Mouse (Mus musculus) heart, adult 9 months (tissue): ENCODE results near the gene Magoh.

Source experiments
- DNase-seq, 2 experiments: peaks; one replicate each; pipeline ENCODE4 v3.0.0; 2022; ENCODE audit warnings: low spot score in 2 of 2

The Magoh gene

DNA sequence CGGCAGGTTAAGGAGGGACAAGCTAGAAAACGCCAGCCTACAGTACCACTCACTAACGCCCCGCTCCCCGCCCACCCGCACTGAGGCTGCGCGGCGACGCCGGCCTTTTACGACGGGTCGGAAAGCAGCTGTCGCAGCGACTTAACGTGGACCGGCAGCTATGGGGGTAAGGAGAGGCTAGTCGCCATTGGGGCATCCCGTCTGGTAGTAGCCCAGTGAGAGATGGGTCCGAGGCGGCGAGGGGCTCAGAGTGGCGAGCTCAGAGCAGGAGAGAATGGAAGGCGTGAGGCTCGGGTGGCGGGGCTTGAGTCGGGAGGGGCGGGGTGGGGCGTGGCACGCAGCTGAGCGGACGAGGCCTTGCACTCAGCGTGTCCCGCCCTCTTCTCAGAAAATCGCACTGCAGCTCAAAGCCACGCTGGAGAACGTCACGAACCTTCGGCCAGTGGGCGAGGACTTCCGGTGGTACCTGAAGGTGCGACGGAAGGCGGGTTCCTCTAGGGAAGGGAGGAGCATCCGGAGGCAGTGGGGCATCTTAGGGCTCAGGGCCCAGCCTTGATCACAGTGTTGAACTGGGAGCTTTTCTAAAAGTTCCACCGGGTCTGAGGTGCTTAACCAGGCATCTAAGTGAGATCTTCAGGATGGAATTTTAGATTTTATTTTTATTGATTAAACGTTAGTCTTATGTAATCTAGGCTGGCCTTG, 10.3 kb downstream of the Magoh start, which contains the start of gene 0610037L13Rik:
Gene 0610037L13Rik (plus strand): TSS at position 83 of the 702 bp plus-strand sequence.
- DNase-seq: peak; percentile 94

GRCm38 (mm10) chr4:107892663-107893062, 13.1 kb downstream of the Magoh start:
- DNase-seq: no peak

DNA sequence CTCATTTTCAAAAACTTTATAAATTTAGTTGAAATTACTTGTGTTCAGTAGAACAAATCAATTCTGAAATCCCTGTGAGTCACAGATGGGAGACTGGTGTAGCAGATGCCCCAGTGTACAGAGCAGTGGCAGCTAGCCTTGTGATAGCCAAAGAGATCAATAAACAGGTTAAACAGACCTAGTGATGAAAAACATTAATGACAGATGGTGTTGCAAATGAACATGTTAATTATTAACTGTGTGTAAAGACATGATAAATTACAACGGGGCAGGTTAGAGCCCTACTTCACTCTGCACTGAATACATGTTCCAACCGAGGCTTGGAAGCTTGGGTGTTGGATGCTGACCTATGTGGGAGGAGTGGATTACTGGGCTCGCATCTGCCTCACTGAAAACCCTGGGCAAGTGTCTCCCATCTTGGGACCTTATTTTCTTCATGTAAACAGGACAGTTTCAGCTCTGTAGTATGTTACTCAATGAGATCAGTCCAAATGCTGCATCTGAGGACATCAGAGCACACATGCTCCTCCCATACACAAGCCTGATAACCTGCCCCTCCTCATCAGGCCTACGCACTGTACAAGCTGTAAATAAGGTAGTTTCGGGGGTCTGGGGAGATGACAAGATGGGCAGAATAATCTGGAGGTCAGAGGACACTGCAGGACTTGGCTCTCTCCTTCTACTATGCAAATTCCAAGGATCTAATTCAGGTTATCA, 19.8 kb downstream of the Magoh start:
- no peak for DNase-seq

DNA sequence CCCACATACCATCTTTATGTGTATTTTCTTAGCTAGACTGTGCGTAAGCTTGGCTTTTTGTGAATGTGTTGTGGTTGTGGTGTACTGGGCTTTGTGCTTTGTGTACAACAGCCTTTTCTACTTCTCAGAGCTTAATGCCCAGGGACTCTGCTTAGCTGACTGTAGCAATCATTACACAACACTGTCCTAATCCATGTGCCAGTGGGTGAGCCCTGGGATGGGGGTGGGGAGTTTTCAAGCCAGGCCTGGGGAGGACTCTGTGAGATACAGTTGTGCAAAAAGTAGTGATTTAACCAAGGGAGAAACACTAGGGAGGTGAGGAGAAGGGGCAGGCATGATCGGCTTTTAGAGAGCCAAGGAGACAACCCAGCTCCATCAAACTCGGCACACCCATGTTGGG, 20.7 kb downstream of the Magoh start:
- DNase-seq: no peak

DNA sequence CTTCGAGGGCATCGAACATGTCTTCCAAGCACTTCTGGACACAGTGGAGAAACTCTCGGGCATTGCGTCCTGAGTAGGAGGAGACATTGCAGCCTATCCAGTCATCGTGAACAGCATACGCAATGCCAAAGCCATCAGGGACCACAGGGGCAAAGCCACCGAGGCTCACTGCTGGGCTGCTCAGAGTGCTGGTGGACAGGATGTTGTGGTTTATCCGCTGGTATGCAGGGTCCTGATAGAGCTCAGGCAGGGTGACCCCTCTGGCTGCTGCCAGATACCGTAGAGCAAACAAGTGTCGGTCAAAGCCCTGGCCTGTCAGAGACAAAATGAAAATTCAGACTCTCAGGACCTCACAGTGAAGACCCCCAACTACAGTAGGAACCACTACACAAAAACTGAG, 24.7 kb downstream of the Magoh start:
- no peak for DNase-seq

DNA sequence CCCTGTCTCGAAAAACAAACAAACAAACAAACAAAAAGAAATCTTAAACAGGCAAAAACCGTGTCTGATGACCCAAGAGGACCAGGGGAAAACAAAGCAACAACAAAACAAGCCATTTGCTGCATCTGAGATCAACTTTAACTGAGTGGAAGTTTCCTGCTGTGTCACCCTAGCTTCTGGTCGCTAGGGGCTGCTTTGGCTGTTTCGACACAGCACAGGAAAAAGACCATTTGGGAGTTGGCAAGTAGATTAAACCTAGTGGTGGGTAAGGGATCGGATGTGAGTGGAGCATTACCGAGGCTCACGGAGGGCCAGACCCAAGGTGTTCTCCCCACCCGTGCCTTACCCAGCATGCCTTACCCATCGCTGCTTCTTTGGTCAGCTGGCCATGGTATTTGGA, 27.0 kb downstream of the Magoh start:
- DNase-seq: no peak

DNA sequence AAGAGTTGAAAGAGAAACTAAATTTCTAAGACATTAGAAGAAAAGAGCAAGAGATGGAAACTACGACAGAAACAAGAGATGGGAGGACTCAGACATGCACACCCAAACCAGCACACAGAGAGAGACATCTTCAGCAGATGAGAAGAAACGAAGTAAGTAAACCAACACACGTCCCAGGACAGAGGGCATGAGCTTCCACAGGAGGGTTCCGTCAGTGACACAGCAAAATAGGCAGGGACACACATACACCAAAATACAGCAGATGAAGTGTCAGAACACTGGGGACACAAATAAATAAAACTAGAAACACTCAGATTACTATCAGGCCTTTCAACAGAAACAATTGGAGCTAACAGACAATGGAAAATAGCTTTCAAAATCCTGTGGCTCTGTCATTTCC, 30.5 kb downstream of the Magoh start:
- DNase-seq: no peak

DNA sequence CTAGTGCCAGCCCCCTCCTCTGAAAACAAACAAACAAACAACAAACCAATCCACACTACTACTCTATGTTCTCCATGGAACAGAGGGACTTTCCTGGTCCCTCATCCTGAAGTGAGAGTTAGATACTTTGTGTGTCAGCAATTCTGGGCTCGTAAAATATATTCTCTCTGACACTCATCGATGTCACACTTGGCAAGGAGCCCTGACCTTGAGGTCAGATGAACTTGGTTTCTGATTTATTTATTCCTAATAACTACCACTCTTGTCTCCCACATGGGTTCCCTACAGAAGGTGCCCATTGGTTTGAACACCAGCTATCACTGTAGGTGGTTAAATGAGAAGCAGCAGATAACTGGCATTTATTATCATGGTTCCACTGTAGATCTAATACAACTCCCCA, 40.8 kb downstream of the Magoh start:
- DNase-seq: no peak

DNA sequence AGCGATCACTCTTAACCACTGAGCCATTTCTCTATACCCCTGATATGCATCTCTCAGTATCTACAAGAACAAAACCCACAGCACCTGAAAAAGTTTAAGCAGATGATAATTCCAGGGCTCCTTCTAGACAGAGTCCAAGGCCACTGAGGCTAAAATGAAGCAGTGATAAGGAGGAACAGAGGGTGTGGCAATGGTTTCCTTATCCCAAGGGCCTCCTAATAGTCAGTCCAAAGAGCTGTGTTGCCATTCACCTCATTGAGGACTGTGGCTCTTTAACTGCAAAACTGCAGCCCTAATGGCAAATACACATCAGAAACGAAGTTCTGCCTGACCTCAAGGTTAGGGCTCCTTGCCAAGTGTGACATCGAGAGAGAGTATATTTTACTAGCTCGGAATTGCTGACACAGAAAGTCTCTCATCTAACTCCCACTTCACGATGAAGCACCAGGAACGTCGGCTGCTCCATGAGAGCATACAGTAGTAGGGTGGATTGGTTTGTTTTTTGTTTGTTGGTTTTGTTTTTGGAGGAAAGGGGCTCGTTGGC, 41.7 kb downstream of the Magoh start:
- DNase-seq: peak in 1 of 2 experiments; percentile 41

- DNase-seq: peak; percentile 64 to 68
Measured at GRCm38 (mm10) chr4:107921952-107922351, 42.4 kb downstream of the Magoh start.

DNA sequence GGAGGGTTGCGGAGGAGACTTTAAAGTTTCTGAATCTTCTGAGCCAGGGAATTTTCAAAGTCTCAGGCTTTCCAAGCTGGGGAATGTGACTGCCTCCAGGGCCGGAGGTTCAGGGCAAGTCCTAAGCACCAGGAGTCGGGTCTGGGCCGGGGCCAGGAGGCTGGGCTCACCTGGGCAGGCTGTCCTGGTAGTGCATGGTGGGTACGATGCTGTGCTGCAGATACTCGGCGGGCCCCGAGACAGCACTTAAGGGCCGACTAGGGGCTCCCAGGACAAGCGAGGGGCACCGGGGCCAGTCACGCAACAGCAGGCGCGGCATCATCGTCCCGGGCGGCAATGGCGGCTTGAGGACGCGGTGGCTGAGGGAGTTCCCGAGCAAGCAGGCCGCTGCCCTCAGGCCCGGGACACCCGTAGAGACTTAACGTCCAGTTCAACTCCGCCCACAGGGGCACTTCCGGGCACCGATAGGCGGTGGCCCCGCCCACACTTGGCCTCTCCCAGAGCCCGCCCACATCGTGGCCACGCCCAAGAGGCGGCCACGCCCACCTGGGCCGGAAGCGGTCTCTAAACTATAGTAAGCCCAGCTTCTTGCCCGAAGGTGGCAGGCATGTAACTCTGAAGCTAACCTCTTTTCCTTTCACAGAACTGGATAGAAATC, 43.7 kb downstream of the Magoh start, which contains the start of gene Cpt2:
Gene Cpt2 (minus strand): TSS at position 466 of the 658 bp plus-strand sequence.
- DNase-seq: peak; percentile 94 to 97

DNA sequence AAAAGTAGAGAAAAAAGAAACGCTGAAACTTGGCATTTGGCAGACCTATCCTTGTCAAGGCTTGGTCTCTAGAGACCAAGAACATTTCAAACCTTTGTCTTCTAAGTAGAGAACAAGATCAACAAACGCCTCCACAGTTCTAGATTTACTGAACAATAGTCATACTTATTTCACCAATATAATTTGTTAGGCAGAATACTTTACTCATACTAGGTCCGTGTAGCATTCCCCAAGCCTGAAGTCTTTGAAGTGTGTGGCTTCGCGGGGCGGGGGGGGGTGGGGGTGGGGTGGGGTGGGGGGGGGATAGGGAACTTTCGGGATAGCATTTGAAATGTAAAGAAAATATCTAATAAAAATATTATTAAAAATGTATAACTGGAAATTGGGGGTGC, 44.2 kb downstream of the Magoh start:
- DNase-seq: no peak

DNA sequence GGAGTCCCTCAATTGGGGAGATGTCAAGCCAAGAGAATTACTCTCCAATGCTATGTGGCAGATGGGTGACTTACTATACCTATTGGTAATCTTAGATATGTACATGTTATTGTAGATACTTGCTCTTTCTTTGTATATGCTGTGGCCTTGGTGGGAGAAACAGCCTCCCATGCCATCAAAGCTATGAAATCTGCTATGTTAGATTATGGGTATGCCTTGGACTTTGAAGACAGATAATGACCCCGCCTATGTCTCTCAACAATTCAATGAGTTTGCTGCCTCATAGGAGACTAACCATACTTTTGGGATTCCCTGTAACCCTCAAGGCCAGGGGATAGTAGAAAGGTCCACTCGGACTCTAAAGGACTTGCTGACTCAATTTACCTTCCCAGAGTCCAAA, 48.7 kb downstream of the Magoh start:
- no peak for DNase-seq

- no peak for DNase-seq
Measured at GRCm38 (mm10) chr4:107928726-107929125, 49.2 kb downstream of the Magoh start.

GRCm38 (mm10) chr4:107931453-107931852, 51.9 kb downstream of the Magoh start:
- no peak for DNase-seq

DNA sequence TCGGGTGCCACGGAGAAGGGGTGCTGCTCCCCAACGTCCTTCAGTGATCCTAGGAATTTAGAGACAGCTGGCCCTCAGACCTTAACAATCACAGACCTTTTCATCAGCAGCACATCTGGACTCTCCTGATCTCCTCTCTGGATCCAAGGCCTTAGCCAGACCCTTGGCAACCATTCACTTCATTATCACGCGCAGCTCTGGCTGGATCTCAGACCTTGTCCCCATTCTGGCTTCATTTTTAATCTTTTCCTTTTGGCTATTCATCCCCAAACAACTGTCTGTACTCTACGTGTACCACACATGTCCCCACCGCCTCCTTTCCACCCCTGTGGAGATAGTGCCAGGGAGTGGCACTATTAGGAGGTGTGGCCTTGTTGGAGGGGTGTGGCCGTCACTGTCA, 53.7 kb downstream of the Magoh start:
- DNase-seq: peak in 1 of 2 experiments; percentile 45

DNA sequence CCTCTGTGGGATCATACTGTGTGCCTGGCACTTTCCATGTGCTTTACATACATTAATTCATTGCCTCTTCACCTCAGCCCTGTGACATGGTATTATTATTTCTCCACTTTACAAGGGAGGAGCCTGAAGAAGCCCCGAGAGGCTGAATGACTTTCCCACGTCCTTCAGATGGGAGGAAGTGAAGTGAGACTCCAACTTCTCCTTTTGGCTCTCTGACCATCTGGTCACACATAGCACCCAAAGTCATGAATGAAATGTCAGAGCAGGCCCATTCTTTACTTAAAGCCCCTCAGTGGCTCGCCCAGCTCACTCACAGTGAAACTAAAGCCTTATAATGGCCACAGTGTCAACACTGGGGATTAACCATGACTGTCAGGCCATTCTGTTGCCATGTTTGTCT, 55.7 kb downstream of the Magoh start:
- DNase-seq: no peak
